Mouse (Mus musculus): Measurements from ENCODE around the gene Atp1b2. TPM values are rescaled to one million over a fixed set of nuclear protein-coding genes. Genes with fewer than 3 reads are reported as not detected.

Gene Atp1b2
- polyA plus RNA-seq, 1 experiment from 2014 or later, result 30.4 TPM

- ATAC-seq (ENCODE audit: low read depth), result no peak
These were observed 52.4 kb downstream of the Atp1b2 start for GRCm38 (mm10) chr11:69553341-69553721.

GRCm38 (mm10) chr11:69552622-69553340 is 53.0 kb downstream of the Atp1b2 start:
- H3K4me1 ChIP-seq (replicated peaks), result peaks cover 79% of the 10 kb centered on the region
- H3K27me3 ChIP-seq, result no peaks in the 10 kb centered on the region
- whole genome bisulfite sequencing, result 15% methylated on average over 14 of the region's 14 CpGs
- peak overlapping the region; percentile 91 for H3K27ac ChIP-seq (replicated peaks)
- H3K36me3 ChIP-seq, result peaks cover 23% of the 10 kb centered on the region; the same call in 1 of the 2 replicates
- peak overlapping the region; percentile 48 for H3K4me2 ChIP-seq
- H3K9ac ChIP-seq, result peak overlapping the region; percentile 54
- no peaks in the 10 kb centered on the region for H3K9me3 ChIP-seq
- ATAC-seq (ENCODE audit: low read depth), result peak; percentile 80
- peak overlapping the region; percentile 1 for H3K4me3 ChIP-seq

More at GRCm38 (mm10) chr11:69553341-69553721, 52.4 kb downstream of the Atp1b2 start:
- Histone ChIP-seq H3K9me3 (no peaks in the 10 kb centered on the region), H3K4me3 (peak overlapping the region; percentile 1; the same call in 1 of the 2 replicates), H3K27ac (replicated peaks) (peak overlapping the region; percentile 91), H3K4me2 (peak overlapping the region; percentile 48), H3K4me1 (replicated peaks) (peaks cover 79% of the 10 kb centered on the region), H3K27me3 (no peaks in the 10 kb centered on the region), H3K36me3 (peaks cover 23% of the 10 kb centered on the region; the same call in 1 of the 2 replicates), H3K9ac (peak overlapping the region; percentile 54)
- 14% methylated on average over 2 of the region's 2 CpGs for WGBS

GRCm38 (mm10) chr11:69551310-69551709 is 54.4 kb downstream of the Atp1b2 start:
- ATAC-seq (ENCODE audit: low read depth), result no peak
- Histone ChIP-seq H3K27me3 (no peaks in the 10 kb centered on the region), H3K9me3 (no peaks in the 10 kb centered on the region), H3K9ac (no peak overlapping the region), H3K36me3 (peaks cover 19% of the 10 kb centered on the region; the same call in 1 of the 2 replicates), H3K4me3 (no peak overlapping the region), H3K4me1 (replicated peaks) (peaks cover 78% of the 10 kb centered on the region), H3K27ac (replicated peaks) (no peak overlapping the region), H3K4me2 (no peak overlapping the region)
- 61% methylated on average over 4 of the region's 4 CpGs for whole genome bisulfite sequencing

MicroRNAs encoded within 50 kb of the gene (microRNA counts, 519-probe panel; counts per million panel counts)
- 3,038 counts per million, percentile 34 among the panel's probes with 10 or more counts for microRNA mmu-miR-467f

Small RNA genes lying within 50 kb of the gene (microRNA-seq; reads per million reads assigned to microRNA genes)
- gene Mir467f, result not detected

Other genes with a start within 250 kb of the Atp1b2 start
- gene Chd3, start 236.5 kb downstream of the Atp1b2 start, polyA plus RNA-seq (2015; fragmentation: Nextera tagmentation; extraction: Ambion mirVana), result 82.3 and 84.6 TPM in 2 replicates
- 112 and 117 TPM in 2 replicates for gene Naa38, start 210.5 kb downstream of the Atp1b2 start, polyA plus RNA-seq (2015; fragmentation: Nextera tagmentation; extraction: Ambion mirVana)
- gene Cyb5d1, start 210.3 kb downstream of the Atp1b2 start, polyA plus RNA-seq (2015; fragmentation: Nextera tagmentation; extraction: Ambion mirVana), result 36.2 and 39.2 TPM in 2 replicates
- 7.8 and 8.4 TPM in 2 replicates for gene Tmem88, start 207.7 kb downstream of the Atp1b2 start, polyA plus RNA-seq (2015; fragmentation: Nextera tagmentation; extraction: Ambion mirVana)
- 44.8 and 47.4 TPM in 2 replicates for gene Kdm6b, start 192.3 kb downstream of the Atp1b2 start, polyA plus RNA-seq (2015; fragmentation: Nextera tagmentation; extraction: Ambion mirVana)
- 2.2 and 2.7 TPM in 2 replicates for gene Dnah2, start 56.8 kb downstream of the Atp1b2 start, polyA plus RNA-seq (2015; fragmentation: Nextera tagmentation; extraction: Ambion mirVana)
- gene Efnb3, start 45.7 kb downstream of the Atp1b2 start, polyA plus RNA-seq (2015; fragmentation: Nextera tagmentation; extraction: Ambion mirVana), result 68.1 and 72.0 TPM in 2 replicates
- gene Wrap53, start 25.7 kb downstream of the Atp1b2 start, polyA plus RNA-seq (2015; fragmentation: Nextera tagmentation; extraction: Ambion mirVana), result 18.1 and 19.7 TPM in 2 replicates
- gene Trp53, start 25.6 kb downstream of the Atp1b2 start, polyA plus RNA-seq (2015; fragmentation: Nextera tagmentation; extraction: Ambion mirVana), result 76.0 and 77.6 TPM in 2 replicates
- not detected in 2 replicates for gene Shbg, start 12.0 kb upstream of the Atp1b2 start, polyA plus RNA-seq (2015; fragmentation: Nextera tagmentation; extraction: Ambion mirVana)
- gene Sat2, start 16.1 kb upstream of the Atp1b2 start, polyA plus RNA-seq (2015; fragmentation: Nextera tagmentation; extraction: Ambion mirVana), result 22.6 and 27.5 TPM in 2 replicates
- 45.3 and 55.1 TPM in 2 replicates for gene Fxr2, start 27.0 kb upstream of the Atp1b2 start, polyA plus RNA-seq (2015; fragmentation: Nextera tagmentation; extraction: Ambion mirVana)
- gene Sox15, start 49.4 kb upstream of the Atp1b2 start, polyA plus RNA-seq (2015; fragmentation: Nextera tagmentation; extraction: Ambion mirVana), result not detected in 2 replicates
- 83.2 and 92.1 TPM in 2 replicates for gene Mpdu1, start 56.7 kb upstream of the Atp1b2 start, polyA plus RNA-seq (2015; fragmentation: Nextera tagmentation; extraction: Ambion mirVana)
- gene Cd68, start 60.2 kb upstream of the Atp1b2 start, polyA plus RNA-seq (2015; fragmentation: Nextera tagmentation; extraction: Ambion mirVana), result 9.8 and 11.3 TPM in 2 replicates
- gene Eif4a1, start 66.5 kb upstream of the Atp1b2 start, polyA plus RNA-seq (2015; fragmentation: Nextera tagmentation; extraction: Ambion mirVana), result 525 and 528 TPM in 2 replicates
- 99.8 and 105 TPM in 2 replicates for gene Senp3, start 76.1 kb upstream of the Atp1b2 start, polyA plus RNA-seq (2015; fragmentation: Nextera tagmentation; extraction: Ambion mirVana)
- 0.74 and 0.77 TPM in 2 replicates for gene Tnfsf13, start 79.8 kb upstream of the Atp1b2 start, polyA plus RNA-seq (2015; fragmentation: Nextera tagmentation; extraction: Ambion mirVana)
- 3.3 and 3.5 TPM in 2 replicates for gene Tnfsf12, start 89.9 kb upstream of the Atp1b2 start, polyA plus RNA-seq (2015; fragmentation: Nextera tagmentation; extraction: Ambion mirVana)
- gene Tnfsfm13, start 90.2 kb upstream of the Atp1b2 start, polyA plus RNA-seq (2015; fragmentation: Nextera tagmentation; extraction: Ambion mirVana), result 1.4 and 1.8 TPM in 2 replicates
- gene Polr2a, start 152.7 kb upstream of the Atp1b2 start, polyA plus RNA-seq (2015; fragmentation: Nextera tagmentation; extraction: Ambion mirVana), result 22.9 and 27.2 TPM in 2 replicates
- gene Slc35g3, start 156.0 kb upstream of the Atp1b2 start, polyA plus RNA-seq (2015; fragmentation: Nextera tagmentation; extraction: Ambion mirVana), result 0.13 TPM in 1 of 2 replicates, not detected in the other
- 2.5 and 2.9 TPM in 2 replicates for gene Zbtb4, start 160.0 kb upstream of the Atp1b2 start, polyA plus RNA-seq (2015; fragmentation: Nextera tagmentation; extraction: Ambion mirVana)
- gene Chrnb1, start 190.0 kb upstream of the Atp1b2 start, polyA plus RNA-seq (2015; fragmentation: Nextera tagmentation; extraction: Ambion mirVana), result 2.4 and 4.5 TPM in 2 replicates
- 6.8 and 8.9 TPM in 2 replicates for gene Fgf11, start 195.9 kb upstream of the Atp1b2 start, polyA plus RNA-seq (2015; fragmentation: Nextera tagmentation; extraction: Ambion mirVana)
- 0.74 and 1.4 TPM in 2 replicates for gene Tmem102, start 199.7 kb upstream of the Atp1b2 start, polyA plus RNA-seq (2015; fragmentation: Nextera tagmentation; extraction: Ambion mirVana)
- not detected in 2 replicates for gene Gm39566, start 209.4 kb upstream of the Atp1b2 start, polyA plus RNA-seq (2015; fragmentation: Nextera tagmentation; extraction: Ambion mirVana)
- not detected in 2 replicates for gene Spem2, start 212.5 kb upstream of the Atp1b2 start, polyA plus RNA-seq (2015; fragmentation: Nextera tagmentation; extraction: Ambion mirVana)
- 0.43 and 0.98 TPM in 2 replicates for gene Spem1, start 216.2 kb upstream of the Atp1b2 start, polyA plus RNA-seq (2015; fragmentation: Nextera tagmentation; extraction: Ambion mirVana)
- 17.1 and 18.1 TPM in 2 replicates for gene Nlgn2, start 231.8 kb upstream of the Atp1b2 start, polyA plus RNA-seq (2015; fragmentation: Nextera tagmentation; extraction: Ambion mirVana)
- gene Tmem256, start 232.6 kb upstream of the Atp1b2 start, polyA plus RNA-seq (2015; fragmentation: Nextera tagmentation; extraction: Ambion mirVana), result 321 and 416 TPM in 2 replicates
- gene Plscr3, start 240.4 kb upstream of the Atp1b2 start, polyA plus RNA-seq (2015; fragmentation: Nextera tagmentation; extraction: Ambion mirVana), result 62.5 and 65.6 TPM in 2 replicates